Mouse (Mus musculus) bone marrow macrophage, adult 2 months (primary cell): ENCODE measurements around the gene Shmt1.

Experiments used
- CTCF ChIP-seq: IDR thresholded peaks from 2 replicates; pipeline ENCODE4 v1.5.1; 2012; ENCODE audit warnings: low read depth, mild to moderate bottlenecking, low read length, moderate library complexity
- POLR2A ChIP-seq: IDR thresholded peaks from 2 replicates; pipeline ENCODE4 v1.6.1; 2012; ENCODE audit warnings: mild to moderate bottlenecking, low read depth, low read length, borderline replicate concordance

DNA sequence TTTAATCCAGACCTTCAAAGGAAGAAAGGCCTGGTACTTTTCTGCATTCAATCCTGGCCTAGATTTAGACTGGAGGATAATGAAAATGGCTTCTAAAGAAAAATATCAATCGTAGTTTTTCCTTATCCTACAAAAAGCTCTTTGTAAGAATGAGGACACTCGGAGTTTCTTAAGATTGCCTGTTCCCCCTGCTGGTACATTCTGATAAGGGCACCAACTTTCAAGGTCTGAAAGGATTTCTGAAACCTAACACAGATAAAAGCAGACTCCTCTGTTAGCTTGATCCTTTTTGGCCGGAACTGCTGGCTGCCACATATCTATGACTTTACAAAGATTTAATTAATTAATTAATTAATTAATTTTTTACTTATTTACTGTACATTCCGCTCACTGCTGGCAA lies 44.5 kb downstream of the Shmt1 start:
- no peak for TF ChIP-seq CTCF
- TF ChIP-seq POLR2A: no peak
